Mouse (Mus musculus) naive thymus-derived CD4-positive, alpha-beta T cell, adult 5 months (primary cell): ENCODE measurements around the gene Gm21119. TPM values are rescaled to one million over a fixed set of nuclear protein-coding genes. Genes with fewer than 3 reads are reported as not detected.

ENCODE experiments used
- polyA plus RNA-seq: library from polyadenylated mRNA; unstranded; fragments of 100-300 nt; shearing (Covaris generic); gene quantifications from one replicate; pipeline ENCODE4 v1.2.1, GENCODE M21; 2017

Gene Gm21119
- polyA plus RNA-seq = not detected

GRCm38 (mm10) chr8:20614619-20615018, at the start of gene Gm21119:
Gene Gm21119, plus strand, starts transcription at chr8:20614919.

